Mouse (Mus musculus) ES-Bruce4 (cell line): ENCODE measurements around the gene Slc39a13. TPM values are rescaled to one million over a fixed set of nuclear protein-coding genes. Genes with fewer than 3 reads are reported as not detected.

ENCODE experiments used
- H3K27ac ChIP-seq: 2 replicates; pipeline ENCODE4 v1.5.1; 2012; ENCODE audit warnings: low read length, inconsistent platforms; ENCODE audit not compliant: insufficient read depth
- H3K27me3 ChIP-seq: 2 replicates; pipeline ENCODE4 v1.6.1; 2012; ENCODE audit warnings: mild to moderate bottlenecking, low read length, inconsistent platforms; ENCODE audit not compliant: control insufficient read depth, poor library complexity, insufficient read depth, severe bottlenecking
- H3K36me3 ChIP-seq: 2 replicates; pipeline ENCODE4 v1.6.1; 2012; ENCODE audit warnings: inconsistent platforms, mild to moderate bottlenecking, low read length, moderate library complexity; ENCODE audit not compliant: control insufficient read depth, poor library complexity, insufficient read depth, severe bottlenecking
- H3K4me1 ChIP-seq: one replicate; pipeline ENCODE4 v1.8.1; 2011; ENCODE audit warnings: low read length; ENCODE audit not compliant: control insufficient read depth, insufficient read depth
- H3K4me3 ChIP-seq: 2 replicates; pipeline ENCODE4 v1.5.1; 2011; ENCODE audit warnings: low read depth, mild to moderate bottlenecking, low read length
- H3K9ac ChIP-seq: 2 replicates; pipeline ENCODE4 v1.6.1; 2012; ENCODE audit warnings: low read depth, mild to moderate bottlenecking, inconsistent platforms; ENCODE audit not compliant: poor library complexity, severe bottlenecking
- H3K9me3 ChIP-seq: replicated peaks from 2 replicates; pipeline ENCODE4 v1.6.1; 2012; ENCODE audit warnings: mild to moderate bottlenecking, low read length, inconsistent platforms; ENCODE audit not compliant: control insufficient read depth, poor library complexity, insufficient read depth, severe bottlenecking
- CTCF ChIP-seq: IDR thresholded peaks from one replicate; pipeline ENCODE4 v1.8.1; 2011; ENCODE audit warnings: low read depth, low read length
- EP300 ChIP-seq: IDR thresholded peaks from 2 replicates; pipeline ENCODE4 v1.6.1; 2011; ENCODE audit warnings: low read depth, low read length; ENCODE audit not compliant: insufficient read depth
- POLR2A ChIP-seq: IDR thresholded peaks from one replicate; pipeline ENCODE4 v1.8.1; 2011; ENCODE audit warnings: low read length; ENCODE audit not compliant: insufficient read depth
- polyA plus RNA-seq: library from polyadenylated mRNA; stranded (reverse); fragments of >200 nt; gene quantifications from 2 replicates; pipeline ENCODE4 v1.2.4, GENCODE M21; 2011; ENCODE audit warnings: low read depth; ENCODE audit not compliant: missing spikeins, insufficient read depth, insufficient read length

Gene Slc39a13
- polyA plus RNA-seq, 1 experiment: 9.2 TPM

GRCm38 (mm10) chr2:91019911-91020310 lies 50.3 kb downstream of the Slc39a13 start:
- H3K27ac ChIP-seq: no peak overlapping the region
- H3K4me1 ChIP-seq: peaks cover 2% of the 10 kb centered on the region
- TF ChIP-seq CTCF (no peak), EP300 (no peak), POLR2A (no peak)
- peaks cover 19% of the 10 kb centered on the region for H3K36me3 ChIP-seq
- H3K4me3 ChIP-seq: no peak overlapping the region
- no peaks in the 10 kb centered on the region for H3K9me3 ChIP-seq
- no peaks in the 10 kb centered on the region for H3K27me3 ChIP-seq
- H3K9ac ChIP-seq: no peak overlapping the region

- TF ChIP-seq EP300 (no peak), CTCF (peak; percentile 37), POLR2A (no peak)
- peaks cover 35% of the 10 kb centered on the region for H3K36me3 ChIP-seq
- no peaks in the 10 kb centered on the region for H3K9me3 ChIP-seq
- no peaks in the 10 kb centered on the region for H3K27me3 ChIP-seq
- no peak overlapping the region for H3K4me3 ChIP-seq
- H3K27ac ChIP-seq: no peak overlapping the region
- no peak overlapping the region for H3K9ac ChIP-seq
- peaks cover 2% of the 10 kb centered on the region for H3K4me1 ChIP-seq
These were observed 52.0 kb downstream of the Slc39a13 start for GRCm38 (mm10) chr2:91018061-91018788.

DNA sequence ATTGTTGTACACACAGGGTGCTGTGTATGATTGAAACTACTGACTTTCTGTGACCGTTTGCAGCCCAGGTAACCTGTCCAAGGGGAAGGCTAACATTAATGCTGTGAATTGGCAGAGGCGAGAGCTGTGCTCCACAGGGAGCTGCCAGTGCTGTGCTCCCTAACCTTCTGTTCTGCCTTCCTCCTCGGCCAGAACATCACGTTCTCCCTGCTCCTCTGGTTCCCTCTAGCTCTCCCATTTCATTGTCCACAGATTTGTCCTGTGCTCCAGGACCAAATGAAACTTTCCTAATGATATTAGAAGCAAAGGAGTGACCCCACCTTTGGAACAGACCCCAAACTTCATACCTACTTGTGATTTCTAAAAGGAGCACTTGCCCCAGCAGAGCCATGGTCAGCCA lies 54.8 kb downstream of the Slc39a13 start:
- Histone ChIP-seq H3K4me3 (no peak overlapping the region), H3K4me1 (no peaks in the 10 kb centered on the region), H3K27me3 (no peaks in the 10 kb centered on the region), H3K9me3 (no peaks in the 10 kb centered on the region), H3K9ac (no peak overlapping the region), H3K27ac (no peak overlapping the region), H3K36me3 (peaks cover 55% of the 10 kb centered on the region)
- TF ChIP-seq POLR2A: no peak
- no peak for TF ChIP-seq CTCF
- no peak for TF ChIP-seq EP300

DNA sequence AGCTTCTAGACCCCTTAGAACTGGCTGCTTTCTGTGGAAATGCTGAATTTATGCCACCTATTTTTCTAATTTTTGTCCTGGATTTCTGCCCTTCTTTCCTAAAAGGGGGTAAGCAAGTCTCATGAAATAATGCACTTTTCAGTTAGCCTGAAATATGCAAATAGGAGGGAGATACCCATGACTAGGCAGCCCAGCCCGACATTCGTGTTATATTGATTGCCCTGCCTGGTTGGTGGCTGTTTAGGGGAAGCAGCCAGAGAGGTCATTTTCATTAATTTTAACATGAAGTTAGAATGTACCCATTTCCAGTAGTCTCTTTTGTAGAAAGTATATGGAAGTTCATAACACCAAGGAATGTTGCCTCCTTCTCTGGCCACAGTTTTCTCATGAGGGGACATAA lies 56.3 kb downstream of the Slc39a13 start:
- Histone ChIP-seq H3K4me1 (no peaks in the 10 kb centered on the region), H3K36me3 (peaks cover 60% of the 10 kb centered on the region), H3K9ac (no peak overlapping the region), H3K4me3 (no peak overlapping the region), H3K27ac (no peak overlapping the region), H3K9me3 (no peaks in the 10 kb centered on the region), H3K27me3 (no peaks in the 10 kb centered on the region)
- TF ChIP-seq POLR2A: no peak
- TF ChIP-seq CTCF: no peak
- TF ChIP-seq EP300: no peak

Other genes with a start within 250 kb of the Slc39a13 start
- 263 and 277 TPM in 2 replicates for gene Mtch2, start 223.3 kb downstream of the Slc39a13 start, polyA plus RNA-seq
- 0.94 and 2.1 TPM in 2 replicates for gene C1qtnf4, start 184.6 kb downstream of the Slc39a13 start, polyA plus RNA-seq
- 20.7 and 24.0 TPM in 2 replicates for gene Kbtbd4, start 165.7 kb downstream of the Slc39a13 start, polyA plus RNA-seq
- gene Ndufs3, start 165.6 kb downstream of the Slc39a13 start, polyA plus RNA-seq: 86.9 and 90.1 TPM in 2 replicates
- 182 and 183 TPM in 2 replicates for gene Celf1, start 130.0 kb downstream of the Slc39a13 start, polyA plus RNA-seq
- gene Rapsn, start 34.8 kb downstream of the Slc39a13 start, polyA plus RNA-seq: 0.42 TPM in 1 of 2 replicates, not detected in the other
- 183 and 203 TPM in 2 replicates for gene Psmc3, start 16.4 kb downstream of the Slc39a13 start, polyA plus RNA-seq
- gene Spi1, start 12.0 kb upstream of the Slc39a13 start, polyA plus RNA-seq: not detected in 2 replicates
- not detected in 2 replicates for gene Mybpc3, start 47.7 kb upstream of the Slc39a13 start, polyA plus RNA-seq
- 3.7 and 7.3 TPM in 2 replicates for gene Madd, start 113.4 kb upstream of the Slc39a13 start, polyA plus RNA-seq
- gene Nr1h3, start 132.4 kb upstream of the Slc39a13 start, polyA plus RNA-seq: not detected in 2 replicates
- gene Acp2, start 132.5 kb upstream of the Slc39a13 start, polyA plus RNA-seq: 14.5 and 27.0 TPM in 2 replicates
- gene Ddb2, start 166.6 kb upstream of the Slc39a13 start, polyA plus RNA-seq: 19.3 and 22.3 TPM in 2 replicates
- 18.0 and 19.9 TPM in 2 replicates for gene Pacsin3, start 185.5 kb upstream of the Slc39a13 start, polyA plus RNA-seq
- gene Arfgap2, start 194.6 kb upstream of the Slc39a13 start, polyA plus RNA-seq: 35.3 and 40.9 TPM in 2 replicates